Mouse (Mus musculus) cerebellum, adult 2 months (tissue): ENCODE results near the gene Snapc3. TPM values are rescaled to one million over a fixed set of nuclear protein-coding genes. Genes with fewer than 3 reads are reported as not detected.

Experiments
- DNase-seq, 2 experiments: peaks; one replicate each; pipeline ENCODE4 v3.0.0; 2021
- H3K27ac ChIP-seq: fragments of 200-500 bp; 2 replicates; pipeline ENCODE4 v1.5.1; 2012; ENCODE audit warnings: low read length, control low read depth, inconsistent platforms; ENCODE audit not compliant: insufficient read depth
- H3K27me3 ChIP-seq: fragments of 200-500 bp; 2 replicates; pipeline ENCODE4 v1.6.1; 2012; ENCODE audit warnings: inconsistent platforms, mild to moderate bottlenecking, low read length, moderate library complexity; ENCODE audit not compliant: control insufficient read depth, insufficient read depth
- H3K4me1 ChIP-seq: fragments of 200-500 bp; 2 replicates; pipeline ENCODE4 v1.6.1; 2011; ENCODE audit warnings: low read length; ENCODE audit not compliant: control insufficient read depth, insufficient read depth
- H3K4me3 ChIP-seq: fragments of 200-500 bp; replicated peaks from 2 replicates; pipeline ENCODE3; 2011; ENCODE audit warnings: mild to moderate bottlenecking, low read depth, low read length, control low read depth; ENCODE audit not compliant: insufficient read depth
- CTCF ChIP-seq: fragments of 200-500 bp; IDR thresholded peaks from 2 replicates; pipeline ENCODE4 v1.5.1; 2011; ENCODE audit warnings: low read depth, mild to moderate bottlenecking, control low read depth, low read length, moderate library complexity, borderline replicate concordance; ENCODE audit not compliant: insufficient read depth
- POLR2A ChIP-seq: fragments of 200-500 bp; IDR thresholded peaks from 2 replicates; pipeline ENCODE4 v1.6.1; 2011; ENCODE audit warnings: low read length, control low read depth, borderline replicate concordance; ENCODE audit not compliant: insufficient read depth
- WGBS: fragments of 180-500 bp; shearing (Covaris S2); methylation state at CpG from one replicate; pipeline ENCODE4 v1.1.7; 2018; 5-methylcytosine and 5-hydroxymethylcytosine counted together
- polyA plus RNA-seq: library from polyadenylated mRNA; depleted of rRNA; stranded (reverse); fragments of >200 nt; gene quantifications from 2 replicates; pipeline ENCODE4 v1.2.3, GENCODE M21; 2012

The Snapc3 gene
- polyA plus RNA-seq, 1 experiment, result 36.6 TPM

- TF ChIP-seq CTCF (no peak), POLR2A (no peak)
- H3K27me3 ChIP-seq, result no peaks in the 10 kb centered on the region
- DNase-seq, result no peak
- WGBS, result 75% methylated on average over 2 of the region's 2 CpGs
- H3K4me1 ChIP-seq, result peaks cover 3% of the 10 kb centered on the region; the same call in 1 of the 2 replicates
- no peak overlapping the region for H3K4me3 ChIP-seq
- H3K27ac ChIP-seq, result no peak overlapping the region
These were observed 27.0 kb upstream of the Snapc3 start for GRCm38 (mm10) chr4:83390551-83390950.

- WGBS, result 14% methylated on average over 3 of the region's 3 CpGs
- Histone ChIP-seq H3K4me3 (no peak overlapping the region), H3K27me3 (no peaks in the 10 kb centered on the region), H3K4me1 (peaks cover 3% of the 10 kb centered on the region; the same call in 1 of the 2 replicates), H3K27ac (no peak overlapping the region)
- DNase-seq, result peak; percentile 23 to 56
- TF ChIP-seq POLR2A (no peak), CTCF (no peak)
These were observed 25.6 kb upstream of the Snapc3 start for GRCm38 (mm10) chr4:83391956-83392355.

- Histone ChIP-seq H3K27me3 (no peaks in the 10 kb centered on the region), H3K4me1 (peaks cover 3% of the 10 kb centered on the region; the same call in 1 of the 2 replicates), H3K4me3 (no peak overlapping the region), H3K27ac (no peak overlapping the region)
- no peak for DNase-seq
- TF ChIP-seq POLR2A (no peak), CTCF (no peak)
- WGBS, result 94% methylated on average over 1 of the region's 1 CpGs
These were observed 23.8 kb upstream of the Snapc3 start for GRCm38 (mm10) chr4:83393733-83394132.

GRCm38 (mm10) chr4:83396346-83396745, 21.2 kb upstream of the Snapc3 start:
- WGBS, result 79% methylated on average over 4 of the region's 4 CpGs
- Histone ChIP-seq H3K4me3 (no peak overlapping the region), H3K27me3 (no peaks in the 10 kb centered on the region), H3K4me1 (peaks cover 3% of the 10 kb centered on the region; the same call in 1 of the 2 replicates), H3K27ac (no peak overlapping the region)
- DNase-seq, result no peak
- no peak for TF ChIP-seq POLR2A

- Histone ChIP-seq H3K27me3 (no peaks in the 10 kb centered on the region), H3K4me1 (no peaks in the 10 kb centered on the region), H3K27ac (no peak overlapping the region), H3K4me3 (no peak overlapping the region)
- WGBS, result 44% methylated on average over 9 of the region's 9 CpGs
- no peak for DNase-seq
- TF ChIP-seq POLR2A (no peak), CTCF (no peak)
These were observed 20.3 kb upstream of the Snapc3 start for GRCm38 (mm10) chr4:83396996-83397770.

- Histone ChIP-seq H3K4me3 (no peak overlapping the region), H3K4me1 (no peaks in the 10 kb centered on the region), H3K27ac (no peak overlapping the region), H3K27me3 (no peaks in the 10 kb centered on the region)
- 95% methylated on average over 2 of the region's 2 CpGs for WGBS
- TF ChIP-seq POLR2A, result no peak
- no peak for TF ChIP-seq CTCF
- no peak for DNase-seq
These were observed 19.0 kb upstream of the Snapc3 start for GRCm38 (mm10) chr4:83398527-83398926.

GRCm38 (mm10) chr4:83400691-83401595, 16.6 kb upstream of the Snapc3 start:
- Histone ChIP-seq H3K27me3 (no peaks in the 10 kb centered on the region), H3K4me3 (no peak overlapping the region), H3K27ac (no peak overlapping the region), H3K4me1 (no peaks in the 10 kb centered on the region)
- TF ChIP-seq POLR2A (no peak), CTCF (no peak)
- WGBS, result 94% methylated on average over 7 of the region's 7 CpGs
- no peak for DNase-seq
